Mouse (Mus musculus) midbrain, postnatal 0 days (tissue): Measurements from ENCODE around the gene Reep3. TPM values are rescaled to one million over a fixed set of nuclear protein-coding genes. Genes with fewer than 3 reads are reported as not detected.

Experiments used
- ATAC-seq: fragments of 200-750 bp; cut with Nextera tagmentation; 2 replicates; pipeline ENCODE4 v1.8.0; 2017; ENCODE audit warnings: moderate number of reproducible peaks, mild to moderate bottlenecking, moderate TSS enrichment, moderate library complexity; ENCODE audit not compliant: low FRiP score
- DNase-seq: peaks from one replicate; pipeline ENCODE4 v3.0.0-alpha.2; 2015; ENCODE audit warnings: low spot score
- H3K27ac ChIP-seq: fragments of 300-500 bp; sonication (generic); 2 replicates; pipeline ENCODE4 v1.5.1; 2014; ENCODE audit warnings: low read depth, mild to moderate bottlenecking, low read length, mixed read lengths
- H3K27me3 ChIP-seq: fragments of 300-500 bp; sonication (generic); 2 replicates; pipeline ENCODE4 v1.6.1; 2014; ENCODE audit warnings: low read length, control low read depth, mixed read lengths; ENCODE audit not compliant: insufficient read depth
- H3K36me3 ChIP-seq: fragments of 300-500 bp; sonication (generic); 2 replicates; pipeline ENCODE4 v1.6.1; 2014; ENCODE audit warnings: low read length, control low read depth, mixed read lengths; ENCODE audit not compliant: insufficient read depth
- H3K4me1 ChIP-seq: fragments of 300-500 bp; sonication (generic); 2 replicates; pipeline ENCODE4 v1.6.1; 2014; ENCODE audit warnings: mild to moderate bottlenecking, control low read depth, antibody characterized with exemption, low read length, mixed read lengths; ENCODE audit not compliant: insufficient read depth
- H3K4me2 ChIP-seq: fragments of 300-500 bp; sonication (generic); 2 replicates; pipeline ENCODE4 v1.6.1; 2014; ENCODE audit warnings: low read depth, mild to moderate bottlenecking, low read length, mixed read lengths; ENCODE audit not compliant: poor library complexity, severe bottlenecking
- H3K4me3 ChIP-seq: fragments of 300-500 bp; sonication (generic); 2 replicates; pipeline ENCODE4 v1.5.1; 2014; ENCODE audit warnings: low read depth, mild to moderate bottlenecking, low read length, moderate library complexity
- H3K9ac ChIP-seq: fragments of 300-500 bp; sonication (generic); replicated peaks from 2 replicates; pipeline ENCODE4 v1.6.1; 2014; ENCODE audit warnings: mild to moderate bottlenecking, low read length, moderate library complexity, mixed read lengths; ENCODE audit not compliant: poor library complexity, severe bottlenecking
- H3K9me3 ChIP-seq: fragments of 300-500 bp; sonication (generic); 2 replicates; pipeline ENCODE4 v1.6.1; 2016; ENCODE audit warnings: low read length, control low read depth
- CTCF ChIP-seq: IDR thresholded peaks from 2 replicates; pipeline ENCODE4 v1.5.1; 2016; ENCODE audit warnings: antibody characterized with exemption, mild to moderate bottlenecking
- WGBS: fragments of 180-500 bp; shearing (Covaris S2); extraction: QIAGEN DNeasy Blood & Tissue Kit; methylation state at CpG from one replicate; pipeline ENCODE4 v1.1.7; 2014; 5-methylcytosine and 5-hydroxymethylcytosine counted together
- polyA plus RNA-seq: library from polyadenylated mRNA; unstranded; fragments of >200 nt; fragmentation: Nextera tagmentation; extraction: Ambion mirVana; gene quantifications from 2 replicates; pipeline ENCODE4 v1.2.1, GENCODE M21; 2015
- total RNA-seq: library from RNA; depleted of rRNA; stranded (reverse); fragments of >200 nt; gene quantifications from 2 replicates; pipeline ENCODE4 v1.2.3, GENCODE M21; 2014; rRNA removed

Gene Reep3
- total and polyA plus RNA-seq, 2 experiments from 2014 or later, result 26.6 to 28.1 TPM

DNA sequence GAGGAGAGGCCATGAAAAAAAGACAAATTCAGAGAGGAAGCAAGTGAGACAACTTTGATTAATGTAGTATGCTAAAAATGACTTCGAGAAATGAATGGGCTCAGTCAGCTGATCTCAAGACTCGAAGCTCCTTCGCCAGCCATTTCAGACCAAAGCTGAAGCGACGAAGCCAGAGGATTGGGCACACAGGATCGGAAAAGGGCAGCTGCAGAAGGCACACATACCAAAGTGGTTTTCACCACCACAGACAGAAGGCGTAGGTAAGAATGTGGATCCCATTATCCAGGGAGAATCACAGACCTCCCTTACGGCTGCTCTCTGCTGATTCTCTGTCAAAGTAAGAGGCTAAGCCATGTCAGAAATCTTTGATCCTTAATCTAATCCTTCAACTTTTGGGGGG, 136.6 kb downstream of the Reep3 start:
- Histone ChIP-seq H3K4me1 (0 out of 2 replicates have a peak, but pooled peaks cover 4% of the 10 kb centered on the region), H3K4me2 (no peak overlapping the region), H3K9me3 (no peaks in the 10 kb centered on the region), H3K9ac (no peak overlapping the region), H3K36me3 (no peaks in the 10 kb centered on the region), H3K27me3 (no peaks in the 10 kb centered on the region), H3K27ac (no peak overlapping the region), H3K4me3 (no peak overlapping the region)
- TF ChIP-seq CTCF, result no peak
- 85% methylated on average over 8 of the region's 8 CpGs for WGBS
- ATAC-seq (no peak), DNase-seq (no peak)

Other genes with a start within 250 kb of the Reep3 start
- gene Jmjd1c, start 820 bp downstream of the Reep3 start, total RNA-seq, result 63.8 and 74.6 TPM in 2 replicates
- gene Jmjd1c, start 820 bp downstream of the Reep3 start, polyA plus RNA-seq, result 33.8 and 45.1 TPM in 2 replicates
- 15.5 and 17.3 TPM in 2 replicates for gene Nrbf2, start 188.4 kb upstream of the Reep3 start, total RNA-seq
- gene Nrbf2, start 188.4 kb upstream of the Reep3 start, polyA plus RNA-seq, result 34.4 and 36.1 TPM in 2 replicates